In the genomic region with DNA sequence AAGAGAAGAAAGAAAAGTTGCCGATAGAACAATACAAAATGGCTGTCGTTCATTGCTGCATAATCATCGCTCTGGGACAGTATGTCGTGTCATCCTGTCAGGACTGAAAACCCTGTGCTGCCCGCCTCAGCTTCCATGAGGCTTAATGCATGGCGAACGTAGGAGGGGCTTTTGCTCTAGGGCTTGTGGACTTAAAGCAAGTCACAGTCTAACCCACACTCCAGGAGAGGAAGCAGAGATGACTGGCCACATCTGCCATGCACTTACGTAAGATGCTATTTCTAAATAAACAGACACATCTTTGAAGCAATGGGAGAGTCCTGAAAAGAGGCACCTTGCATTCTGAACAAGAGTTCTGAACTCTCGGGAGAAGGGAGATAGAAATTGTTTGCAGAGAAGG, we compare ENCODE assay signal across 17 mouse cellular contexts. TPM values are rescaled to one million over a fixed set of nuclear protein-coding genes. Genes with fewer than 3 reads are reported as not detected.
DNase-seq lines count a peak whose midpoint lies in the region; ATAC-seq lines count a peak whose summit lies in the region.
"Had no signal": no experiment of that assay in that cellular context is flagged by ENCODE, and none has a peak within 500 bp of the region (broad histone marks: within the 10 kb centered on the region; RNA-seq: fewer than 3 reads in every experiment).

No protein-coding gene starts in this region.

- no peak overlapping the region for H3K27ac ChIP-seq in midbrain, embryonic 11.5 days (ENCODE audit: low read depth, low read length)
- H3K27ac ChIP-seq in midbrain, embryonic 14.5 days (replicated peaks; ENCODE audit: low read depth, low read length): no peak overlapping the region
- H3K27ac ChIP-seq: embryonic facial prominence, embryonic 10.5 days; embryonic facial prominence, embryonic 12.5 days; forebrain, embryonic 13.5 days; forebrain, embryonic 15.5 days had no signal

- no peak overlapping the region for H3K4me2 ChIP-seq in midbrain, embryonic 11.5 days
- no peak overlapping the region for H3K4me2 ChIP-seq in midbrain, embryonic 14.5 days (ENCODE audit: low read length)
- H3K4me2 ChIP-seq: embryonic facial prominence, embryonic 12.5 days; forebrain, embryonic 13.5 days; forebrain, embryonic 15.5 days had no signal

- no peaks in the 10 kb centered on the region for H3K36me3 ChIP-seq in midbrain, embryonic 11.5 days (ENCODE audit: control insufficient read depth, insufficient read depth, low read length)
- H3K36me3 ChIP-seq in midbrain, embryonic 14.5 days (ENCODE audit: control insufficient read depth, insufficient read depth, low read length): peaks cover 3% of the 10 kb centered on the region; the same call in 1 of the 2 replicates
- H3K36me3 ChIP-seq: forebrain, embryonic 15.5 days had no signal

- no peaks in the 10 kb centered on the region for H3K27me3 ChIP-seq in midbrain, embryonic 11.5 days (ENCODE audit: control insufficient read depth, insufficient read depth, low read length)
- no peaks in the 10 kb centered on the region for H3K27me3 ChIP-seq in midbrain, embryonic 14.5 days (ENCODE audit: control insufficient read depth, insufficient read depth, low read length)
- H3K27me3 ChIP-seq: embryonic facial prominence, embryonic 12.5 days; forebrain, embryonic 13.5 days; forebrain, embryonic 15.5 days had no signal

- ATAC-seq in midbrain, embryonic 11.5 days (ENCODE audit: low FRiP score): no peak
- ATAC-seq in midbrain, embryonic 14.5 days (ENCODE audit: low FRiP score, low TSS enrichment): no peak
- ATAC-seq in granulocyte monocyte progenitor cell, adult 5-6 weeks (replicated peaks; ENCODE audit: poor library complexity, severe bottlenecking): peak; percentile 75
- ATAC-seq in megakaryocyte progenitor cell, adult 5-6 weeks (replicated peaks; ENCODE audit: poor library complexity): peak; percentile 52
- peak; percentile 27; the same call in 1 of the 2 replicates for ATAC-seq in neutrophil, adult 5-6 weeks (ENCODE audit: extremely low read depth, insufficient number of reproducible peaks, low FRiP score, poor library complexity, severe bottlenecking)
- ATAC-seq: forebrain, embryonic 13.5 days; forebrain, embryonic 15.5 days; forebrain, postnatal 0 days had no signal

- H3K9ac ChIP-seq in midbrain, embryonic 11.5 days (ENCODE audit: low read length): no peak overlapping the region
- H3K9ac ChIP-seq in midbrain, embryonic 14.5 days (replicated peaks; ENCODE audit: low read length): no peak overlapping the region
- H3K9ac ChIP-seq: embryonic facial prominence, embryonic 12.5 days; forebrain, embryonic 13.5 days; forebrain, embryonic 15.5 days; forebrain, postnatal 0 days had no signal

- no peaks in the 10 kb centered on the region for H3K9me3 ChIP-seq in midbrain, embryonic 11.5 days (ENCODE audit: control insufficient read depth, low read length)
- no peaks in the 10 kb centered on the region for H3K9me3 ChIP-seq in midbrain, embryonic 14.5 days (ENCODE audit: control insufficient read depth, low read length)
- H3K9me3 ChIP-seq: forebrain, embryonic 15.5 days had no signal

- peak; percentile 28 for DNase-seq in midbrain, embryonic 11.5 days (ENCODE audit: low spot score, missing footprints)
- DNase-seq in midbrain, embryonic 14.5 days: no peak
- no peak for DNase-seq in kidney, adult 9 months
- no peak for DNase-seq in gastrocnemius, postnatal 36 days
- no peak for DNase-seq in embryo, embryonic 9.5 days (ENCODE audit: extremely low spot score)
- DNase-seq: adrenal gland, adult 2 months; adrenal gland, postnatal 25 days; cerebellum, adult 11-12 months; cerebellum, adult 2 months had no signal

- intact Hi-C loops in gastrocnemius, postnatal 36 days (cut with DNase I): no loop called here

- H3K4me1 ChIP-seq in midbrain, embryonic 11.5 days (ENCODE audit: control insufficient read depth, insufficient read depth, low read length): peaks cover 10% of the 10 kb centered on the region; the same call in 1 of the 2 replicates
- H3K4me1 ChIP-seq in midbrain, embryonic 14.5 days (ENCODE audit: control insufficient read depth, insufficient read depth, low read length): 0 out of 2 replicates have a peak, but pooled peaks cover 9% of the 10 kb centered on the region

- WGBS in midbrain, embryonic 11.5 days: 96% methylated on average over 9 of the region's 9 CpGs
- 93% methylated on average over 9 of the region's 9 CpGs for WGBS in midbrain, embryonic 14.5 days

- H3K4me3 ChIP-seq in midbrain, embryonic 11.5 days (ENCODE audit: low read depth, low read length): no peak overlapping the region
- no peak overlapping the region for H3K4me3 ChIP-seq in midbrain, embryonic 14.5 days (replicated peaks; ENCODE audit: low read depth, low read length)
- H3K4me3 ChIP-seq: embryonic facial prominence, embryonic 10.5 days; embryonic facial prominence, embryonic 12.5 days; forebrain, embryonic 13.5 days; forebrain, embryonic 15.5 days had no signal

RNA-seq across cellular contexts. Expression of gene 1810055G02Rik, which starts 15.1 kb away (rescaled TPM):
- polyA plus RNA-seq in midbrain, embryonic 11.5 days (2014; fragmentation: Nextera tagmentation; extraction: Ambion mirVana): 34.6 and 38.9 TPM in 2 replicates
- 31.4 and 33.7 TPM in 2 replicates for polyA plus RNA-seq in midbrain, embryonic 14.5 days (2014; fragmentation: Nextera tagmentation; extraction: Ambion mirVana)
- total RNA-seq in granulocyte monocyte progenitor cell, adult 5-6 weeks (2014; fragmentation: Nextera tagmentation): 10.0 and 13.4 TPM in 2 replicates
- total RNA-seq in granulocyte monocyte progenitor cell, adult 5-6 weeks (2017): 4.5 and 9.0 TPM in 2 replicates
- 12.5 and 12.8 TPM in 2 replicates for total RNA-seq in megakaryocyte progenitor cell, adult 5-6 weeks (2015)
- 6.0 and 7.1 TPM in 2 replicates for total RNA-seq in megakaryocyte progenitor cell, adult 5-6 weeks (2017)
- 3.1 and 5.1 TPM in 2 replicates for total RNA-seq in neutrophil, adult 5-6 weeks (2017)
- total RNA-seq in gastrocnemius, postnatal 36 days (2021): 10 to 100 TPM; 10.6 to 11.1 TPM

RNA-seq across cellular contexts. Expression of gene Lrp5, which starts 36.8 kb away (rescaled TPM):
- polyA plus RNA-seq in midbrain, embryonic 11.5 days (2014; fragmentation: Nextera tagmentation; extraction: Ambion mirVana): 2.6 and 2.8 TPM in 2 replicates
- polyA plus RNA-seq in midbrain, embryonic 14.5 days (2014; fragmentation: Nextera tagmentation; extraction: Ambion mirVana): 1.1 and 1.3 TPM in 2 replicates
- total RNA-seq in granulocyte monocyte progenitor cell, adult 5-6 weeks (2014; fragmentation: Nextera tagmentation): 28.0 and 36.6 TPM in 2 replicates
- 12.5 and 15.1 TPM in 2 replicates for total RNA-seq in granulocyte monocyte progenitor cell, adult 5-6 weeks (2017)
- 20.3 and 22.4 TPM in 2 replicates for total RNA-seq in megakaryocyte progenitor cell, adult 5-6 weeks (2015)
- 17.3 and 20.4 TPM in 2 replicates for total RNA-seq in megakaryocyte progenitor cell, adult 5-6 weeks (2017)
- 0.93 and 0.98 TPM in 2 replicates for total RNA-seq in neutrophil, adult 5-6 weeks (2017)
- 10 to 100 TPM; 21.9 to 22.9 TPM for total RNA-seq in gastrocnemius, postnatal 36 days (2021)

RNA-seq across cellular contexts. Expression of gene Kmt5b, which starts 44.1 kb away (rescaled TPM):
- 40.3 and 45.1 TPM in 2 replicates for polyA plus RNA-seq in midbrain, embryonic 11.5 days (2014; fragmentation: Nextera tagmentation; extraction: Ambion mirVana)
- 55.6 and 74.0 TPM in 2 replicates for polyA plus RNA-seq in midbrain, embryonic 14.5 days (2014; fragmentation: Nextera tagmentation; extraction: Ambion mirVana)
- 28.2 and 38.5 TPM in 2 replicates for total RNA-seq in granulocyte monocyte progenitor cell, adult 5-6 weeks (2014; fragmentation: Nextera tagmentation)
- 37.0 and 41.4 TPM in 2 replicates for total RNA-seq in granulocyte monocyte progenitor cell, adult 5-6 weeks (2017)
- 20.1 and 21.9 TPM in 2 replicates for total RNA-seq in megakaryocyte progenitor cell, adult 5-6 weeks (2015)
- total RNA-seq in megakaryocyte progenitor cell, adult 5-6 weeks (2017): 29.5 and 42.7 TPM in 2 replicates
- total RNA-seq in neutrophil, adult 5-6 weeks (2017): 159 and 166 TPM in 2 replicates
- total RNA-seq in gastrocnemius, postnatal 36 days (2021): 10 to 100 TPM; 20.8 to 22.5 TPM

Comparison
In these comparisons a context has a peak if more than half of its experiments do, and no peak if none do; other contexts are left out.
1. ATAC-seq: peak in granulocyte monocyte progenitor cell, adult 5-6 weeks (single experiment), megakaryocyte progenitor cell, adult 5-6 weeks (single experiment) and neutrophil, adult 5-6 weeks (single experiment); none in midbrain, embryonic 11.5 days (single experiment) and midbrain, embryonic 14.5 days (single experiment).